Mouse (Mus musculus): ENCODE data around the gene Zfp839.

DNA sequence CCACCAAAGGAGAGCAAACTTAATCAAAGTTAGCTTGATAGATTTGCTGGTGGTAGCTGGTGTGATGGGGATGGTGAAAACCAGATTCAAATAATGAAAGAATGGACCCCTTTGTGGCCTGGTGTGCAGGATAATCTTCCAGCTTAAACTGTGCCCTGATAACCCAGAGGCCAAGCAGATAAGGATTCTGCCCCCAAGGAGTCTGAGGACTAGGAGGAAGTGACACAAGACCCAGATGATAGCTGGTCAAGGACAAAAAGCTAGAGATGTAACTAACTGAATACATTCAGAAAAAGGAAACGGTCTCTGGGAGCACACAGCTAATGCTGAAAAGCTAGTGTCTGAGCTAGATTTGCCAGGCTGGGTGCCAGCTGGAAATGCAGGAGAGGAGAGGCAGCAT, 1.9 kb downstream of the Zfp839 start:
- no peak for TF ChIP-seq CTCF (IDR thresholded peaks at IDR 0.05; ENCODE audit: low read depth, low read length)
- TF ChIP-seq POLR2A (IDR thresholded peaks at IDR 0.05; ENCODE audit: extremely low read depth, insufficient read depth, low read length) = no peak
